Mouse (Mus musculus): Measurements from ENCODE around the gene Upk3b. TPM values are rescaled to one million over a fixed set of nuclear protein-coding genes. Genes with fewer than 3 reads are reported as not detected.
A peak's percentile ranks its signal among the peaks of the same experiment; 100 is the strongest.

Gene Upk3b
- polyA plus RNA-seq, 1 experiment from 2014 or later = 78.3 TPM

DNA sequence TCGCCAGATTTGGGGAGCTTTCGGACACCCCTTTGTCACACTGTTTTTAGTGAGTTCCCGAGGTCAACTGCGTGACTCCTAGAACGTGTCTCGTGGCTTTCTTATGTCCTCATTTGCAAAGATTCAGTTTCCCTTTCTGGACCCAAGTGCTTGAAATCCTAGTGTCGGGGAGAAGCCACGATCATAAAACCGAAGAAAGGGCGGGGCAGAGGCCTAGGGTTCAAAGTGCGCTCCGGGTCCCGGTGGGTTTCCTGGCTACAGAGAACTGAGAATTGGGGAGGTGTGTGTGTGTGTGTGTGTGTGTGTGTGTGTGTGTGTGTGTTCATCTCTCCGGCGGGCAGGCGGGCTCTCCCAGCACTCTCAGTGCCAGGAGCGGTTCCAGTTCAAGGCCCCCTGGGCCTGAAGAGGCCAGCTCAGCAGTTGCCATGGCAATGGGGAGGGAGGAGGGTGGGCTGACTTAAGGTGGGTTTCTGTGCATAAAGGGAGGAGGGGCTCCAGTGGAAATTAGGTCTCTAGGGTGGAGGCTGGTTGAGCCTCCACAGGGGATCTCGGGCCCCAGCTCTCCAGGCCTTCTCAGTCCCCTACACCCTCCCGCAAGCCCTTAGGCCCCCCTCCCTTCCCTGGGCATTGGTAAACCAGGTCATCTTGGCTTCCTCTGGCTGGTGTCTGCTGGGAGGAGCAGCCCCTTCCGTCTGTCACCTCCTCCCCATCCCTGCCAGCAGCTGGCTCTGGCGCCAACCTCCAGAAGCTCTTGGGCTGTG, 46.8 kb downstream of the Upk3b start:
- Histone ChIP-seq H3K9me3 (no peaks in the 10 kb centered on the region), H3K4me1 (peaks cover 34% of the 10 kb centered on the region), H3K36me3 (no peaks in the 10 kb centered on the region), H3K4me3 (peak overlapping the region; percentile 69; the same call in 1 of the 2 replicates), H3K27me3 (ENCODE audit: insufficient read depth, poor library complexity, severe bottlenecking) (peaks cover 52% of the 10 kb centered on the region), H3K27ac (no peak overlapping the region)
- 8% methylated on average over 21 of the region's 21 CpGs for WGBS
- no peak for DNase-seq (ENCODE audit: low spot score)

DNA sequence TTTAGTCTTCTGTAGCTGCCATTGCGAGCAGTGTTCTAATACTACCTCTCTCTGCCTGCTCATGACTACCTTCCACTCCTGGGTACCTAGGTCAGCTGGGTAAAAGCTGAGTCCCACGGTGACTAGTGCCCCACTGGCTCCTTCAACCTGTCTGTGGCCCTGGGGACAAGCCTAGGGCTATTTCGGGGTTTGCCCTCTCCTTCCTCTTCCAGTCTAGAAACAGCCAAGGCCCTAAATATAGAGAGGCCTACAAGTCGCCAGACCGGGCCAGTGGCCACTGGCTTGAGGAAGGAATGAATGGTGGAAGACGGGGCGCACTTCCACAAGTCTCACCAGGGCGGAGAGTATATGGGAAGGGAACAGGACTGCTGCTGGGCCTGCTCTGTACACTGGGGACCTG, 48.0 kb downstream of the Upk3b start:
- no peak overlapping the region for H3K27ac ChIP-seq
- H3K4me3 ChIP-seq = no peak overlapping the region
- no peaks in the 10 kb centered on the region for H3K9me3 ChIP-seq
- DNase-seq (ENCODE audit: low spot score) = no peak
- 84% methylated on average over 8 of the region's 8 CpGs for WGBS
- no peaks in the 10 kb centered on the region for H3K36me3 ChIP-seq
- peaks cover 59% of the 10 kb centered on the region for H3K27me3 ChIP-seq (ENCODE audit: insufficient read depth, poor library complexity, severe bottlenecking)
- peaks cover 34% of the 10 kb centered on the region for H3K4me1 ChIP-seq

- H3K27ac ChIP-seq = no peak overlapping the region
- 16% methylated on average over 14 of the region's 14 CpGs for WGBS
Measured at GRCm38 (mm10) chr5:136088821-136089575, 50.7 kb downstream of the Upk3b start.

GRCm38 (mm10) chr5:136091927-136092326, 53.6 kb downstream of the Upk3b start:
- DNase-seq (ENCODE audit: low spot score) = no peak

More at GRCm38 (mm10) chr5:136088821-136089575, 50.7 kb downstream of the Upk3b start:
- Histone ChIP-seq H3K4me1 (peaks cover 29% of the 10 kb centered on the region), H3K9me3 (no peaks in the 10 kb centered on the region), H3K27me3 (ENCODE audit: insufficient read depth, poor library complexity, severe bottlenecking) (peaks cover 68% of the 10 kb centered on the region), H3K36me3 (no peaks in the 10 kb centered on the region), H3K4me3 (no peak overlapping the region)
- DNase-seq (ENCODE audit: low spot score) = no peak

DNA sequence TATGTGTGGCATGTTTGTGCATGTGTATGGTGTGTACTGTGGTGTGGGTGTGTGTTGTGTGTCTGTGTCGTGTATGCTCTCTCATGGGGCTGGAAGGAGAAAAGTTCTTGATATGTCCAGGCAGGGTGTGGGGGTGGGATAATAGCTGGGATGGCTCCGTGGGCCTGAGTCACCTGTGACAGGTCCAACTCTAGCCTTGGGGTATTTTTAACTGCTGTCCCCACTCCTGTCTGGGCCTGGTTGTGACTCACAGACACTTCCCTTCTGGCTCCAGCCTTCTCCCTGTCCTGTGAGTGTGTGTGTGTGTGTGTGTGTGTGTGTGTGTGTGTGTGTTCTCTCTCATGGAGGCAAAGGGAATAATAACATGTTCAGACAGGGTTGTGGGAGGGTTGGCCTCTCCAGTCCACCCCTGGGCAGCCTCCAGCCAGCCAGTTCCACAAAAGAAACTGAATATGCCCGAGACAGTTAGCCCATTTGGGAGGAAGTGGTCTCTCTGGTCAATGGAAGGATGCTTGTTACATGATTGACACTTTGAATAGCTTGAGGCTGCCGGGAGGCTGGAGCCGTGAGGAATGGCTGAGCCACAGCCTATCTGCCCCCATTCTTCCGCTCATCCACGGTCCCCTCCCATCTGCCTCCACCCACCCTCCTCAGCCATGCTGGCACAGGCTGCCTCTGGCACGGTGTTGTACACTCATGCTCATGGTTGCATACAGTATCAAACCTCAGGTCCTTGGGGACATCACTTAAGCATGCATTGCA, 56.1 kb downstream of the Upk3b start:
- 0 out of 2 replicates have a peak, but pooled peaks cover 5% of the 10 kb centered on the region for H3K4me1 ChIP-seq
- no peaks in the 10 kb centered on the region for H3K9me3 ChIP-seq
- no peaks in the 10 kb centered on the region for H3K36me3 ChIP-seq
- H3K27ac ChIP-seq = no peak overlapping the region
- 58% methylated on average over 8 of the region's 8 CpGs for WGBS
- H3K27me3 ChIP-seq (ENCODE audit: insufficient read depth, poor library complexity, severe bottlenecking) = peaks cover 40% of the 10 kb centered on the region
- H3K4me3 ChIP-seq = no peak overlapping the region
- DNase-seq (ENCODE audit: low spot score) = no peak

More at GRCm38 (mm10) chr5:136091927-136092326, 53.6 kb downstream of the Upk3b start:
- no peaks in the 10 kb centered on the region for H3K36me3 ChIP-seq
- H3K27ac ChIP-seq = no peak overlapping the region
- 61% methylated on average over 5 of the region's 5 CpGs for WGBS
- no peak overlapping the region for H3K4me3 ChIP-seq
- H3K27me3 ChIP-seq (ENCODE audit: insufficient read depth, poor library complexity, severe bottlenecking) = peaks cover 49% of the 10 kb centered on the region
- H3K9me3 ChIP-seq = no peaks in the 10 kb centered on the region
- peaks cover 16% of the 10 kb centered on the region; the same call in 1 of the 2 replicates for H3K4me1 ChIP-seq

- no peaks in the 10 kb centered on the region for H3K9me3 ChIP-seq
- 0 out of 2 replicates have a peak, but pooled peaks cover 5% of the 10 kb centered on the region for H3K4me1 ChIP-seq
- no peak overlapping the region for H3K4me3 ChIP-seq
- H3K36me3 ChIP-seq = no peaks in the 10 kb centered on the region
- 68% methylated on average over 7 of the region's 7 CpGs for WGBS
- no peak for DNase-seq (ENCODE audit: low spot score)
- H3K27ac ChIP-seq = no peak overlapping the region
- peaks cover 36% of the 10 kb centered on the region for H3K27me3 ChIP-seq (ENCODE audit: insufficient read depth, poor library complexity, severe bottlenecking)
Measured at GRCm38 (mm10) chr5:136095089-136095488, 56.8 kb downstream of the Upk3b start.

Other genes starting within 250 kb of the Upk3b start
- gene Srrm3, start 231.6 kb upstream of the Upk3b start, polyA plus RNA-seq (2016; fragmentation: Nextera tagmentation; extraction: Ambion mirVana) = 0.26 TPM in 1 of 2 replicates, not detected in the other
- gene Hspb1, start 150.6 kb upstream of the Upk3b start, polyA plus RNA-seq (2016; fragmentation: Nextera tagmentation; extraction: Ambion mirVana) = 655 and 948 TPM in 2 replicates
- gene Ywhag, start 103.9 kb upstream of the Upk3b start, polyA plus RNA-seq (2016; fragmentation: Nextera tagmentation; extraction: Ambion mirVana) = 202 and 227 TPM in 2 replicates
- gene Ssc4d, start 64.0 kb upstream of the Upk3b start, polyA plus RNA-seq (2016; fragmentation: Nextera tagmentation; extraction: Ambion mirVana) = 2.3 and 5.2 TPM in 2 replicates
- not detected in 2 replicates for gene Zp3, start 58.4 kb upstream of the Upk3b start, polyA plus RNA-seq (2016; fragmentation: Nextera tagmentation; extraction: Ambion mirVana)
- 36.0 and 37.6 TPM in 2 replicates for gene Dtx2, start 43.7 kb upstream of the Upk3b start, polyA plus RNA-seq (2016; fragmentation: Nextera tagmentation; extraction: Ambion mirVana)
- 0.87 and 2.6 TPM in 2 replicates for gene Upk3bl, start 16.0 kb downstream of the Upk3b start, polyA plus RNA-seq (2016; fragmentation: Nextera tagmentation; extraction: Ambion mirVana)
- 0.54 and 2.0 TPM in 2 replicates for gene Rasa4, start 45.4 kb downstream of the Upk3b start, polyA plus RNA-seq (2016; fragmentation: Nextera tagmentation; extraction: Ambion mirVana)
- 180 and 217 TPM in 2 replicates for gene Polr2j, start 78.1 kb downstream of the Upk3b start, polyA plus RNA-seq (2016; fragmentation: Nextera tagmentation; extraction: Ambion mirVana)
- 31.5 and 42.2 TPM in 2 replicates for gene Lrwd1, start 97.6 kb downstream of the Upk3b start, polyA plus RNA-seq (2016; fragmentation: Nextera tagmentation; extraction: Ambion mirVana)
- gene Alkbh4, start 97.7 kb downstream of the Upk3b start, polyA plus RNA-seq (2016; fragmentation: Nextera tagmentation; extraction: Ambion mirVana) = 18.0 and 21.7 TPM in 2 replicates
- gene Orai2, start 132.2 kb downstream of the Upk3b start, polyA plus RNA-seq (2016; fragmentation: Nextera tagmentation; extraction: Ambion mirVana) = 2.2 and 3.3 TPM in 2 replicates
- gene Prkrip1, start 160.5 kb downstream of the Upk3b start, polyA plus RNA-seq (2016; fragmentation: Nextera tagmentation; extraction: Ambion mirVana) = 49.2 and 56.1 TPM in 2 replicates
- gene Sh2b2, start 208.1 kb downstream of the Upk3b start, polyA plus RNA-seq (2016; fragmentation: Nextera tagmentation; extraction: Ambion mirVana) = 1.7 and 4.9 TPM in 2 replicates

Measured in heart, embryonic 10.5 days (tissue).